Mouse (Mus musculus): ENCODE results near the gene Nol8.

GRCm38 (mm10) chr13:49684266-49684665, 31.4 kb downstream of the Nol8 start:
- no peak for TF ChIP-seq POLR2A (IDR thresholded peaks at IDR 0.05; ENCODE audit: low read depth, low read length)
- TF ChIP-seq CTCF (conservative IDR thresholded peaks at IDR 0.05; ENCODE audit: insufficient read depth, insufficient read length, low read depth, low read length) = no peak

All from kidney, adult 2 months (tissue).